Mouse (Mus musculus) left cerebral cortex, postnatal 14 days (tissue): Measurements from ENCODE around the gene Sdc3. TPM values are rescaled to one million over a fixed set of nuclear protein-coding genes. Genes with fewer than 3 reads are reported as not detected.

Experiments used
- DNase-seq, 2 experiments: peaks; one replicate each; pipeline ENCODE4 v3.0.0; 2021 to 2022; ENCODE audit warnings: low spot score in 2 of 2, mixed read lengths in 1 of 2
- intact Hi-C: fragments of 180-260 bp; cut with DNase I; formaldehyde crosslinking; loops from one replicate; pipeline ENCODE4 v1.15.1; 2025
- total RNA-seq, 2 experiments: library from RNA; stranded (reverse); gene quantifications; 2 replicates each; pipeline ENCODE4 v1.2.3; 2021

Gene Sdc3
- total RNA-seq, 2 experiments from 2014 or later = 246 to 250 TPM

DNA sequence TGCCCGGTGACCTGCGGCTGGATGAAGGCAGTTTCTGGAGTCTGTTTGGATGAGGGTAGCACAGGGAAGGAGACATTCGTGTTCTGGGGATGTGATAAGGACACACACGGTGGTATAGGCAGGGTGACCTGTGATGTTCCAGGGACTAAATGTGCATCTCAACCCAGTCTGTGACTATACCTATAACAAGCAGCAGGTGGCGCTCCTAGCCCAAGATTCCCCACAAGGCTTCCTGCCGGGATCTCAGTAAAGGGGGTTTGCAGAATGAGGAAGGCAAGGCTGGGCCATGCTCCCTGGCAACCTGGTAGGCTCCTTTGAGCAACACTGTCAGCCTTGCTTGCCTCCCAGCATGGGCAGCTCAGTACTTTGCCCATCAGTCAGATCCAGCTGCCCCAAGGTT, 2.2 kb upstream of the Sdc3 start:
- DNase-seq = peak; percentile 86 to 92
- intact Hi-C loops = loop anchor here (1.0 to 10.0 kb wide), 4 partner anchors 88 to 1045 kb away; partner anchors contain the start of gene Ptpru

DNA sequence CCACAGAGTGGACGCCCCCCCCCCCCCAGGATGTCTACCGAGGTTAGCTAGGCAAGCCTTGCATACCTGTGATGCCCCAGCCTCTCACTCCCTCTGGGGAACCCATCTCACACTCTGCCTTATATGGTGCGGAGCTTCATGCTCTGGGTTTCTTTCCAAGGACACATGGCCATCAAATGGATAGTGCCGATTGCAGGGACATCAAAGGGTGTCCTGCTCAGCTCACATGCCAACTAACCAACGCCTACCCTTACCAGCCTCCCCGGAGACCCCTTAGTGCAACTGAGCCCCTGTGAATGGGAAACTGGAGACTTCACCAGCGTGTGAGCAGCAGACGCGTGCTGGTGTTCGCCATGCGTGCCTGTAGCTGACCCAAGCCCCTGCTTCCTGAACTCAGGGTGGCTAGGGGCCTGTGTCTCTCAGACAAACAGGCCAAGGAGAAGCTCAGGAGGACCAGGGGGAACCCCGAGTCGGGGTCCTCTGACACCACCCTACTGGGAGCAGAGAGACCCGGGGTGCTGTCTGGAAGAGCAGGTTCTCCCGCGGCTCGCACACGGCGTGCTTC, 444 bp upstream of the Sdc3 start:
- intact Hi-C loops = loop anchor here (2.0 to 10.0 kb wide), 2 partner anchors 155 to 1043 kb away; partner anchors contain the start of gene Ptpru
- no peak for DNase-seq

DNA sequence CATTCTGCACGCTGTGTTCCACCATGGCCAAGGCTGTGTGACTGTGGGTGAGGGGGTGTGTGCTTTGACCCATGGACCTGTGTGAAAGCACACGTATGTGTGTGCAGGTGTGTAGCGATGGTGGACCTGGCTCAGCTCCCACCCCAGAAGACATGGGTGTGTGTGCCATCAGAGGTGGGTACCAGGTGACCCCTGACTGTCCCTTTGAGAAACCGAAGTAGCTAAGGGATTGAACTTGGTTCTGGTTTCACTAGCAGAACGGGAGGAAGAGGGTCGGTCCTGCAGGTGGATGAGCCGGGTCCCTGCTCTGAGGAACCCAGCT, 804 bp downstream of the Sdc3 start:
- DNase-seq = no peak
- intact Hi-C loops = loop anchor here (10.0 kb wide), 1 partner anchor 1042 kb away; the partner anchor contains the start of gene Ptpru

DNA sequence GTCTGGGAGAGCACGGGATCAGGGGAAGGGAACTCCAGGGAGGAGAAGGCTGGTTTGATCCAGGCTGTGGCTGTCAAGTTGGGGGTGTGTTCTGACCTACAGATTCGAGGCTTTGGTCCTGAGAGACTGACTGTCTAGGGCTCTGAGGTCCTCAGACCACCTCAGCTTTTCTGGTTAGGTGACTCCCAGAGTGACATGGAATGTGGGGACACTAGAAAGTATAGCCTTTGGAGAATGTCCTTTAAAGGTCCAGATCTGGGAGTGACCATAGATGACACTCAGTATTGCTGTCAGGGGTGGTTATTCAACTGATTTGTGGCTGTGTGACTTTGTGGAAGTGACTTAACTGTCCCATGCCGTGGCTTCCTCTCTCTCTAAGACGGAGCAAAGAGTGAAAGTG, 2.4 kb downstream of the Sdc3 start:
- intact Hi-C loops = loop anchor here (10.0 kb wide), 1 partner anchor 1040 kb away; the partner anchor contains the start of gene Ptpru

DNA sequence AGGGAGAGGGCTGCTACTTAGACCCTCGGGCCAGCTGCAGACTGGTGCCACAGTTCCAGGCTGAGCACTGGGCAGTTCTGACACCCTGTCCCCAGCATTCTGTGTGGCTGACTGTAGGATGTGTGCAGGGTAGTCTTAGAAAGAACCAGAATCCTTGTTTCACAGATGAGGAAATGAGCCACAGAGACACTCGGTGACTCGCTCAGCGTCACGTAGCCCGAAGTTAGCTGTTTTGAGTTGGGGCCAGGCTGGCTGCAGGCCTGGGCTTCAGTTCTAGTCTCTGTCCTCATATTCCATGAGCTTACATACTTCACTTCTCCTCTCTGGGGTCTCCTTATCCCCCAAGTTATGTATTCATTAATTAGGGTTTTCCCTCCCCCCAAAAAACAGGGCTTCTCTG, 3.6 kb downstream of the Sdc3 start:
- intact Hi-C loops = loop anchor here (10.0 kb wide), 1 partner anchor 1039 kb away; the partner anchor contains the start of gene Ptpru
- DNase-seq = no peak

More for the DNA sequence above, 2.4 kb downstream of the Sdc3 start:
- no peak for DNase-seq

DNA sequence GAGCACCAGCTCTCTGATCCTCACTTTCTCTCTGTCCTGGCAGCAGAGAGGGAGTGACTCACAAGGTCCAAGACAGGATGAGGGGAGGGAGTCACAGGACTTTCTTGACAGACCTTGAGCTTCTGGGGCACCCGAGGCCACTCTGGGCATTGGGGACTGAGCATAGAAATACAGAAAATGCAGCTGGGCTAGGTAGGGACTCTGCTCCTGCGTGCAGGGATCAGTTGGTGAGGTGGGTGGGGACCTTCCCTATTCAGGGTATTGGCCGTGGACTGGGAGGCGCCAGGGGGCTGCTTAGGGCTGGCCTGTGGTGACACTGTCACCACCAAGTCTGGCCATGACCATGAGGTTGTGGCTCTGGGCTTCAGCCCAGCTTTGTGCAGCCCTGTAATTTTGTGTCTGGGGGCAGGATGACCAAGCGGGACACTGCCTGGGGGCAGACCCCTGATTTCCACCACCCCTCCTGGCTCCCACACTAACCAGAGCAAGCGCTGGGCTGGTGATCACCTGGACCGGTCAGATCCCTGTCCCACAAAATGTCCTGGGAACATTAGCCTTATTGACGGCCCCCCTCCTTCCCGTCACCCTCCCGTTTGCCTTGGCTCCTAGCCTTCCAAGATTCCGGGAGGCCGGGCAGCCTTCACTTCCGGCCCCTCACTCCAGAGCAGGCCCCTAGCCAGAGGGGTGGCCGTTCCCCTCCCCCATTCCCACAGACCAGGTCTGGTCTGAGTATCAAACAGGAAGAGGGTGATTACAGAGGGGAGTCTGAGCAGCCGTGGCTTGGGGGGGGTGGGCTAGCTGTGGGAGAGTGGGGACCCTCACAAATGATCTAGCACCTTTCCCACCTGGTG, 5.1 kb downstream of the Sdc3 start:
- intact Hi-C loops = loop anchor here (10.0 kb wide), 1 partner anchor 1037 kb away; the partner anchor contains the start of gene Ptpru
- no peak for DNase-seq

DNA sequence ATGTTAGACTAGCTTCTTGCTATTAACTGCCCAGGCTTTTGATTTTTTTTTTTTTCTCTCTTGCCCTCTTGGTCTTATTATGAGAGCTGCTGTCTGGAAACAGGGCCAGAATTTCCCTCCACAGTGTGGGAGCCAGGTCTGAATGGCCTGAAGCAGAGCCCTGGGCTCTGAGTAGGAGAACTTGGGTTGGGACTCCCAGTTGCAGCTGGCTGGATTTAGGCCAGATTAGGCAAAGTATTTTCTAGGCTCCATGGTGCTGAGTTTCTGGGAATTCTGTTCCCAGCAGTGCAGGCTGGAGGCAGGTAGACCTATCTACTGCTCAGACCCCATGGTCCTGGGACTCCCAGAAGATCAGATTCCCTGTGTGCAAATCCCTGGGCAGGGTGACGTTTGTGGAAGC, 6.1 kb downstream of the Sdc3 start:
- intact Hi-C loops = loop anchor here (10.0 kb wide), 1 partner anchor 1036 kb away; the partner anchor contains the start of gene Ptpru

DNA sequence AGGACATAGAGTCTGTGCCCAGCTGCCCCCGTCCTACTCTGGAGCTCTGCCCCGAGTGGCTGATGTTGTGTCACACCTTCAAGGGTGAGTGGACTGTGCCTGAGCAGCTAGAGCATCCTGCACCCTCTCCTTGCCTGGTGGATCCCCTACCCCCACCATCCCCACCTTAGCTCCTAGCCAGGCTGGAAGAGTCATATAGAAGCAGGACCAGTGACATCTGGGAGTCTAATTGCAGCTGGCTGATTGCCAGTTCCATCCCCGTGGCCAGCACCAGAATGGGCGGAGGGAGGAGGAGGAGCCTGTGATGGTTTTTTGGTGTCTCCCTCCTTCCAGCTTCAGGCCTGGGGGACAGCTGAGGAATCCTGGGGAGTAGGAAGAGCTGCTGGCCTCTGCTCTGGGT, 6.8 kb downstream of the Sdc3 start:
- no peak for DNase-seq
- intact Hi-C loops = loop anchor here (10.0 kb wide), 1 partner anchor 1036 kb away; the partner anchor contains the start of gene Ptpru

More for the DNA sequence above, 6.1 kb downstream of the Sdc3 start:
- DNase-seq = no peak

DNA sequence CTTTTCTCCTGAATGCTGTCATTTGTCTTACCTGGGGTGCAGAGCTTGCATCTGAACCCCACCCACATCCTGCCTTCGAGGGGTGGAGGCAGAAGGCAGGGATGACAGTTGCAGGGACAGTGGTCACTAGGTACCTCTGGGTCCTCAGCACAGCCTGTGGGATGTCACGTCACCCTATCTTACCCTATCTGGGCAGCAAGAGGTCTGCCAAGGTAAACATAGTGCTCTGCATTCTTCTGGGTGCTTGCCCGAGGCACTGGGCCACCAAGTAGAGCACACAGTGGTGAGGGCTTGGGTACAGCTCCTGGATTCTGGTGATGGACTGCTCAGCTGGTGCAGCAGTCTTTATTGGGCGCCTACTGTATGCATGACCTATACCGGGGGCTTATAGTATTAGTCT, 7.2 kb downstream of the Sdc3 start:
- no peak for DNase-seq
- intact Hi-C loops = loop anchor here (10.0 kb wide), 1 partner anchor 1035 kb away; the partner anchor contains the start of gene Ptpru

DNA sequence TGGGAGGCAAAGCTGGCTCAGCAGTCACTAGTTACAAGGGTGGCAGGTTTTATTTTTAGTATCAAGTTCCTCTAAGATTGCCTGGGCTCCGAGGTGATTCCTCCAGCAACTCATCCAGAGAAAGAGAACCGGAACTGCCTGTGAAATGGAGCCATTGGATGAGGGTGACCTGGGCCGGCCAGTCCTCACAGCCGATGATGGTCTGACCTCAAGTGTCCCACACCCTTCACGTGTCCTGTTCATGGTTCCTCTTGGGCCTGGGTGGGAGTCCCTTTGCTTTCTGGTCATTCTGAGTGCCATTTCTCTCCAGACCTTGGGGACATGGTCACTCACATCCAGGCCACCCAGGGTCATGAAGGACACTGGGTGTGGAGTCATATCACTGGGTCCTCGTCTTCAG, 7.8 kb downstream of the Sdc3 start:
- DNase-seq = no peak
- intact Hi-C loops = no loop called here

DNA sequence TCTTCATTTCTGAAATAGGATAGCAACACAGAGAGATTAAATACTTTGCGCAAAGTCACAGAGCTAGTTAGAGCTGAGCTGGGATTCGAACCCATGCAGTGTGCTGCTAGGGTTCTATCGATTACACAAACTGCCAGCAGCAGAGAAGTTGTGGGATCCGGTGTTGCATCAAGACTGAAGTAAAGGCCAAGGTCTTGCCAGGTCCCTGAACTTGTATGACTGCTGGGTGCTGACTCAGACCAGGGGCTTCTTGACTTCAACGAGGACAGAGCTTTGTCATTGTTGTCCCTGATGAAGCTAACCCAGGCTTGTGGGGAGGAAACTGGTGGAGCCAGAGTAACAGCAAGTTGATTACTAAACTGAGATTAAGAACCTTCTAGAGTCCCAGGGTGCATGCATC, 8.9 kb downstream of the Sdc3 start:
- no peak for DNase-seq
- intact Hi-C loops = no loop called here

DNA sequence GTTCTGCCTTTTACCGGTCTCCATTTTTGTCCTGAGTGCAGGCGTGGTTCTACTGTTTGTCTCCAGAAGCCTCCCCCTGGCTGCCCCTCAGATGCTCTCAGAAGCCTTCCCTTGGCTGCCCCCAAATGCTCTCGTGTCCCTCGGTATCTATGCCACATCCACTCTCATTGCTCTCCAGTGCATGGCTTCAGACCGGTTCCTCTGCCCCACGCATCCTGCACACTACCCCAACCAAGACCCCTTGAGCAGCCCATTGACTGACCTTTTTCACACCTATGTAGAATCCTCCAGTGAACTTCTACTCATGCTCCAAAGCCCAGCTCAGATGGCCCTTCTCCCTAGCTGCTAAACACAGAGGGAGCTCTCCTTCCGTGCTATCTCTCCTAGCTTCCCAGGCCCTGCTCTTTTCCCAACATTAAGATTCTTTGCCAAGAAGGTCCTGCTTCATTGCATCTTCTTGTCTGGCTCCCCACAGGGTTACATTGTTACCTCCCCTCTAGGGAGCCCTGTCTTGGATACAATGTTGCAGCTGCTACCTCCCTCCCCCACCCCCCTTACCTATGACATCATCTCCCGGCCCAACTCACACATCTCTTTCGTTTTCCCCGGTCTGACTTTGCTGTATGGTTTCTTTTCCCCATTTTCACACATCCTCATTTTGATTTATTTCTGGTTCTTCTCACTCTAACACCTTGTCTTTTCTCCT, 9.4 kb downstream of the Sdc3 start:
- no peak for DNase-seq
- intact Hi-C loops = no loop called here

DNA sequence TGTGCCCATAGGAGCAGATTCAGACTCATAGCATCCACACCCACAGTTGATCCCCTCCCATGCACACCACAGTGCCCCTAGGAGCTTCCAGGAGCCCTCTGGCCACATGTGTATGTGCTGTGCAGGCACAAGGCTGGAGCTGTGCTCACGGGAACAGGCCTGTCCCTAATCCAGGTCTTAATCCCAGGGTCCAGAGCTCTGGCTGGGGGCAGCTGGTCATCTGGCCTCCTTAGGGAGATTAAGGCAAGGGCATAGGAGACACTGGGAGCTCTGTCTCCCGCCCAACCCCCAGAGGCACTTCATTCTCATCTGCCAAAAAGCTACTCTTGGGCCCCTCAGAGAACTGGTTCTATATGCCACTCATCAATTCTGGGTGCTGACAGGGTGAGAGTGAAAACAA, 11.3 kb downstream of the Sdc3 start:
- intact Hi-C loops = no loop called here
- DNase-seq = no peak

DNA sequence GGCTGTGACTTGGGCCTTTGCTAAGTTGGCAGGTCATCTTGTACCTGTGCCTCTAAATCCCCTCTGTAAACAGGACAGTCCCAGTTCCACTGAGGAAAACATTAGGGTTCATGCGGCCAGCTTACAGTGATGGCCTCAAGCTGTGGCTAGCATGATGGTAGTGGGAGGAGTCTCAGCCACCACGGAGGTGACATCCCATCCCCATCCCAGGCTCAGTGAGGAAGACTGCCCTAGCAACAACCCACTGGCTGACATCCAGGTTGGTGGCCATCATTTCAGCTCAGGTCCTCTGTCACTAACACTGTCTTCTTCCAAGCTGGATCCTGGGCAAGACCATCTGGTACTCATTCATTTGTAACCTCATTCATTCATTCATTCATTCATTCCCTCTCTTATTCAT, 12.0 kb downstream of the Sdc3 start:
- intact Hi-C loops = no loop called here
- no peak for DNase-seq

DNA sequence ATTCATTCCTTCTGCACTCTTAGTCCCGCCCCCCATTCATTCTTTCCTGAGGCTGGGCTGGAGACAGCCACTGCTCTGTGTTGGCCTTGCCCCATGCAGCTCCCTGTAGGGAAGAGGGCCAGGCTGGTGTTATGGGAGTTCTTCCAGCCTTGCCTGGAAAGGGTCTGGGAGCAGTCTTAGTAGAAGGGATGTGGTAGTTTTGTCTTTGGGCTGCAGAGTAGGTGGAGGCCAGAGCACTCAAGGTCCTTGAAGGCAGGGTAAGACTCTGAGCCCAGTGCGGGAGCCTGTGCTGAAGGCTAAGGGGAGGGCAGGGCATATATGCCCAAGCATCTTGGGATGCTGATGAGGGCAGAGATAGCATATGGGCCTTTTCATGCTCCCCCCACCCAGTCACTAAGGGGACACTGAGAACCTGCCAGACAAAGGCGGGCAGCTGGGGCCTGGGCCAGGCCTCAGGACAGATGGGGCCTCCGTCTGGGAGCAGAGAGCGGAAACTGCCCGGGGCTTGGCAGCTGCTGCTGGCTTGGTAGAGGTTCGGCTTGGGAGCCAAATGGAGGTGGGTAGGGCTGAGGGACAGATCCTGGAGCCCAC, 12.5 kb downstream of the Sdc3 start:
- DNase-seq = peak in 1 of 2 experiments; percentile 68

DNA sequence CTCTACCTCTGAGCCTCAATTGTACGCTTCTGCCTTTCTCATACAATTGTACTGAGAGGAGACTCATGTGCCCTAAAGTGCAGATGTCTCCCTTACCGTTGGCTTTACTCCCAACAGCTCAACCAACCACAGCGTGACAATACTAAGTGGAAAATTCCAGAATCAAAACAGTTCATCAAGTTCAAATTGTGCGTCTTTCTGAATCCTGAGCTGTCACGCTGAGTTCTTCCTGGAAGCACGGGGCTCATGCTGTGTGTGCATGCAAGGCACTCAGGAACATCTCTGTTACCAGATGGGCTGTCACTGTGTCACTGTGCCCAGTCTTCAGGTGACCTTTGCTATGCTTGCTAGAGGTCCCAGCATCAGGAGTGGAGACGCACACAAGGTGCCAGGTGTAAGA, 13.4 kb downstream of the Sdc3 start:
- DNase-seq = no peak
- intact Hi-C loops = no loop called here

More for the DNA sequence above, 12.5 kb downstream of the Sdc3 start:
- intact Hi-C loops = no loop called here

DNA sequence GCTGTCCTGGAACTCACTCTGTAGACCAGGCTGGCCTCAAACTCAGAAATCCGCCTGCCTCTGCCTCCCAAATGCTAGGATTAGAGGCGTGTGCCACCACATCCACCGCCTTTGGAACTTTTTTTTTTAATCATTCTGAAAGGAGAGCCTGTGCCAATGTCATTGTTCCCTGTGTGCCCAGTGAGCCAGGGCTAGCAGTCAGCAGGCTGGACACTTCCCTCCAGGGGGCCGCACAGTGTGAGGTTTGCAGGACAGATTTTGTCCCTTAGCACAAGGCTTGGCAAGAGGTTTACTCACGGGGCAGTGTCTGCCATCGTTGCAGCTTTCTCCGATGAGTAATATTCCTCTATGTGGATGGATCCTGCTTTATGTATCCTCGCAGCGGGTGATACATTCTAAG, 14.4 kb downstream of the Sdc3 start:
- intact Hi-C loops = no loop called here

DNA sequence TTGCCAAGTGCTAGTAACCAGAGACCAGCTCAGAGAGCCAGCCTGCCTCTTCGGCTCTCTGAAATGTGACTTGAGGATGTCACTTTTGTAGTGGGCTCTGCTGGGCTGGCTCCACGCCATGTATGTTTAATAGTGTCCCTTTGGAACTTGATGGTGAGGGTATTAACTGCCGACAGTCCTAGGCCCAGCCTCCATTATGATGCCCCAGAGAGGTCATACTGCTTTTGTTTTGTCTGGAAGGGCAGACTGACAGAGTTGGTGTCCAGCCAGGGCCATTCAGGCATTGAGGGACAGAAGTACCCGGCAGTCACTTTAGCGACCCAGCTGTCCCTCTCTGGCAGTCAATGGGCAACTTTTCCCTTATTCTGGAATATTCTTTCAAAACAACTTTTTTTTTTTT, 17.4 kb downstream of the Sdc3 start:
- intact Hi-C loops = no loop called here
- no peak for DNase-seq

More for the DNA sequence above, 14.4 kb downstream of the Sdc3 start:
- DNase-seq = no peak

DNA sequence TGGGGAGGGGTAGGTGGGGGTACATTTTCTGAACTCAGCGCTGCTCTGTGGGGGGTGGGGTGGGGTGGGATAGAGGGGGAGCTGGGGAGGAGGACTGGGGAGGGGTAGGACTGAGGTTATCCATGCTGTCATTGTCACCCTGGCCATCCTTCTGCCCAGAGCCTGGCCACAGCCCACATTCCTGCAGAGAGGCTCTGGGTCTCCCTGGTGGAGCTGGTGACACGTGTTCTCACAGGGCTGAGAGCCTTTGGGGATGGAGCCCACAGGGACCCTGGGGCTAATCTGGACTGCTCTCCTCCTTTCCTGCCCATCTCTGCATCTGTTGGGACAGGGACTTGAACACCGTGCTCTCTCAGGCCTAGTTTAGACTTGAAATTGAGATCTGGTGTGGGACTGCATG, 18.5 kb downstream of the Sdc3 start:
- intact Hi-C loops = no loop called here
- DNase-seq = no peak

DNA sequence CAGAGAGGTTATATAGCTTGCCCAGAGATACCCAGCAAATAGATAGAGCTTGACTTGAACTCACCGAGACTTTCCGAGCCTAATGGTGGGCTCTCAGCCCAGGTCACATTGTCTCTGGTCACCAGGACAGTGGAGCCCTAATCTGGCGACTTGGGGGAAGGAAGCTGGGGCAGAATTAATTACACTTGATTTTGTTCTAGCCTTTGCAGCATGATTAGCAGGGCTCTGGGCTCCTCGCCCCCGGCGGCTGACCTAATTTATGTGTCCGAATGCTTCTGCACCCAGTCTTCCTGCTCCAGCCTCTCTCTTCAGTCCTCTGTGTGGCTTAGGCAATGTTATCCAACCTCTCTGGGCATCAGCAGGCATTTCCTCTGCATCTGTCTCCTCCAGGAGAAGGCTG, 19.0 kb downstream of the Sdc3 start:
- intact Hi-C loops = no loop called here

More for the DNA sequence above, 19.0 kb downstream of the Sdc3 start:
- DNase-seq = no peak
